Mouse (Mus musculus) C2C12 (cell line): ENCODE measurements around the gene Hscb.

Experiments used
- CEBPB ChIP-seq: IDR thresholded peaks from one replicate; pipeline ENCODE4 v1.6.1; 2011; ENCODE audit warnings: low read depth, mild to moderate bottlenecking, control low read depth, moderate library complexity
- CTCF ChIP-seq: IDR thresholded peaks from one replicate; pipeline ENCODE4 v1.5.1; 2011; ENCODE audit not compliant: control insufficient read depth, insufficient read depth, insufficient read length
- FOSL1 ChIP-seq: IDR thresholded peaks from one replicate; pipeline ENCODE4 v1.8.0; 2011; ENCODE audit warnings: mild to moderate bottlenecking, low read length; ENCODE audit not compliant: poor library complexity, insufficient read depth, severe bottlenecking
- MAX ChIP-seq: IDR thresholded peaks from one replicate; pipeline ENCODE4 v1.6.1; 2011; ENCODE audit warnings: mild to moderate bottlenecking, control low read depth
- USF1 ChIP-seq: IDR thresholded peaks from one replicate; pipeline ENCODE4 v1.6.1; 2011; ENCODE audit warnings: low read depth, mild to moderate bottlenecking, control low read depth, moderate library complexity

- TF ChIP-seq CTCF (no peak), MAX (no peak), FOSL1 (no peak), CEBPB (no peak), USF1 (no peak)
These were observed 36.8 kb downstream of the Hscb start for GRCm38 (mm10) chr5:110802809-110803208.
